Mouse (Mus musculus): ENCODE measurements around the gene Klf3.

Klf3 gene

GRCm38 (mm10) chr5:64802795-64803719 is at the start of gene Klf3:
TSS of gene Klf3 (plus strand) at chr5:64803388.
- DNase-seq (ENCODE audit: low spot score) = peak; percentile 96

DNA sequence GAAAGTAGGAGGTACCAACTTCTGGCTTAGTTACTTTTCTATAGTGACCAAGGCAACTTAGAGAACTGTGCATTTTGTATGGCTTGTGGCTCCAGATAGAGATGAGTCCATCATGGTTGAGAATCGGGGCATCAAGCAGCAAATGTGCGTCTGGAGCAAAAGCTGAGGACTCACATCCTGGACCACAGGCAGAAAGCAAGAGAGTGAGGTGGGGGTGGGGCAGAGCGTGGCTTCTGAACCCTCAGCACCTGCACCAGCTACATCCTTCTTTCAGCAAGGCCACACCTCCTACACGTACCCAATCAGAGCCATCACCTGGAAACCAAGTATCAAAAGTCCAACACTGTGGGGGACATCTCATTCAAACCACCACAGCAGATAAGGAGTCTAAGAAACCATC is 40.9 kb upstream of the Klf3 start:
- no peak for DNase-seq (ENCODE audit: low spot score)

DNA sequence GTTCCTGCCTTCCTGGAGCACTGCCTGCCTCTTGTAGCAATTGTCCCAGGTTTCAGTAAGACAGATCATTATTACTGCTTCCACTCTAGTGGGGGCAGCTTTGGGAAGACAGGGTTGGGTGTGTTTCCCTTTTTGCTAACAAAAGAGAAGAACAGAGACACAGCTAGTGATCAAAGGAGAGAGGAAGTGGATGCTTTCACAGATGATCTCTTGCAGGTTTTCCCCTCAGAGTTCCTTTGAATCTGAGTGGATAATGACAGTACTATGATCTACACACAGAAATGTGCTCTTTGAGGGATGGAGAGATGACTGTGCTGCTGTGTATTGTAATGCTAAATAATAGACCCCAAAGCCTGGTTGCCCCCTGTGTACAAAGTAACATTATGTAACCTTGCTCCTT is 38.7 kb upstream of the Klf3 start:
- no peak for DNase-seq (ENCODE audit: low spot score)

GRCm38 (mm10) chr5:64765765-64766164 is 37.4 kb upstream of the Klf3 start:
- DNase-seq (ENCODE audit: low spot score) = no peak

- no peak for DNase-seq (ENCODE audit: low spot score)
These were observed 36.6 kb upstream of the Klf3 start for GRCm38 (mm10) chr5:64766626-64767025.

DNA sequence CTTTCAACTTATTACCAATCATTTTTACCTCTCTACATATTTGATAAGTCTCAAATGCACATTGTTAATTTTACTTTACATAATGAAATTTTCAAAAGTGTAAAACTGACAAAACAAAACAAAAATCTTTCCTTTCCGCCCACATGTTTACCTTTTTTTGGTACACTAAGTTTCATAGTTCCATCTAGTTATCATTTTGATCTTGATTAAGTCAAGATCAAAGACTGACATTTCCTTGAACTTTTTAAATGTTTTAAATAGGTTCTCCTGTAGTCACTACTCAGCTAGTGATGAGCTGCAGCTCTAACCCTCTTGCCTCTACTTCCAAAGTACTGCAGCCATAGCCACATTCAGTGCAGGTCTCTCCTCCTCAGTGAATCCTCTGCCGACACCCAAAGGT is 31.6 kb upstream of the Klf3 start:
- DNase-seq (ENCODE audit: low spot score) = no peak

DNA sequence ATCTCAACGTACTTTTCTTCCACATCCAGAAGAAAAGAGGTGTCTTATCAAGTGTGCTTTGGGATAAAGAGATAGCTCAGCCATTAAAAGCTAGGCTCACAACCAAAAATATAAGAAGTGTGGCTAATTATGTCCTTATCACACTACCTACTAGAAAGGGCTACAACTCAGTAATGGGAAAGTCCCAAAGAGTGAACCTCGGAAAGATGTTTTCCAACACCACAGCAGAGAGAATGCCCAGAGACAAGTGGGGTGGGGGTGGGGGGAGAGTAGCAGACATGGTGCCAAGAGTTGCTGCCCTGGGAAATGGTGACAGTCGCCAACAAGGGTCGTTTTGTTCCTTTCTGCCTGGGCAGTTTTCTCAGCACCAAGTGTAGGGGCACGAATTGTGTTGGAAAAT is 25.0 kb upstream of the Klf3 start:
- no peak for DNase-seq (ENCODE audit: low spot score)

GRCm38 (mm10) chr5:64779285-64779684 is 23.9 kb upstream of the Klf3 start:
- DNase-seq (ENCODE audit: low spot score) = no peak

GRCm38 (mm10) chr5:64780778-64781177 is 22.4 kb upstream of the Klf3 start:
- DNase-seq (ENCODE audit: low spot score) = no peak

DNA sequence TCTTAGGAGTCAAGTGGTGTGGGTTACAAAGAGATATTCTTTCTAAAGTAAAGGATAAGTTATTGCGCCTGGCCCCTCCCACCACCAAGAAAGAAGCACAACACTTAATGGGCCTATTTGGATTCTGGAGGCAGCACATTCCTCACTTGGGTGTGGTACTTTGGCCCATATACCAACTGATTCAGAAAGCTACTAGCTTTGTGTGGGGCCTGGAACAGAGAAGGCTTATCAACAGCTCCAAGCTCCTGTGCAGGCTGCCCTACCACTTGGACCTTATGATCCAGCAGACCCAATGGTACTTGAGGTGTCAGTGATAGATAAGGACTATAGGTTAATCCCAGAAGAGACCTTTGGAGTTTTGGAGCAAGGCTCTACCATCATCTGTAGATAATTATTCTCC is 15.0 kb upstream of the Klf3 start:
- DNase-seq (ENCODE audit: low spot score) = no peak

DNA sequence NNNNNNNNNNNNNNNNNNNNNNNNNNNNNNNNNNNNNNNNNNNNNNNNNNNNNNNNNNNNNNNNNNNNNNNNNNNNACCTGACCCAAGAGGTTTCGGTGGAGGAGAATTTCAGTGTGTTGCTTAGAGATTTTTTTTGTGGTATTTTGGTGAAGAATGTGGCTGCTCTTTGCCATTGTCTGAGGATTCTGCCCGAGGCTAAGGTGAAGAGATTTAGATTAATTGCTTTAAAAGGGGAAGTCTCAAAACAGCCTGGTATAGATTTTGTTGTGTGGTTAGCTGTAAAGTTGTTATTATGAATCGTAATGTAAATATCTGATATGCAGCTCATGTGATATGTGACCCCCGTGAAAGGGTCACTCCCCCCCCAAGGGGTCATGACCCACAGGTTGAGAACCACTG is 5.0 kb upstream of the Klf3 start:
- DNase-seq (ENCODE audit: low spot score) = no peak

GRCm38 (mm10) chr5:64801545-64801944 is 1.6 kb upstream of the Klf3 start:
- DNase-seq (ENCODE audit: low spot score) = no peak

- no peak for DNase-seq (ENCODE audit: low spot score)
These were observed 1.0 kb upstream of the Klf3 start for GRCm38 (mm10) chr5:64802143-64802542.

DNA sequence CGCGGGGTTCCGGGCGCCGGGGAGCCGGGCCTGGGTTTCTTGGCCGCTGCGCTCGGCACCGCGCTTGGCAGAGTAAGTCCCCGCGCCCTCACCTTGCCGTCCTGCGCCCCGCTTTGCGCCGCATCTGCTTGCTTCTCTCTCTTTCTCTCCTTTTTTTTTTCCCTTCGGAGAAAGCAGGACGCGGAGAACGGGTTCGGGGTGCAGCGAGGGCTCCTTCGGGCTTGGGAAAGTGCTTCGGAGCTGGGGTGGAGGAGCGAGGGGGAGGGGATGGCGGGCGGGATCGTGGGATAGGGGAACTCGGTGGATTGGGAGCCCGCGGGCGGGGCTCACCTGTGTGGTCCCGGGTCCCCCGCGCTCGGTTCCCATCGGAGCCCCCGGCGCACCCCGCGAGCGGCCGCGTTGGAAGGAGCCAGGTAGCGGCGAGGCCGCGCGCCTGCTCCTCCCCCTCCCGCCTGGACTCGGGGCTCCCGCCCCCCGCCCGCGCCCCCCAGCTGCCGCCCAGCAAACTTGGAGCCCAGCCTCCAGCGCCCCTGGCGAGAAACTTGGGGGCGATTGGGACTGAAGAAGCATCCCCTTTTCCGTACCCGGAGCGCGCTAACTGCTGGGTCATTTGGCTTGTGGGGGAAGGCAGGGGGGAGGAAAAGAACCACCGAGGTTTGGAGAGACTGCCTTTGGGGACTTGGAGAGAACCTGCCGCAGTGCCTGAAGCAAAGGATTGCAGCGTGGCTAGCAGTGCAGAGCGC is 703 bp downstream of the Klf3 start:
- DNase-seq (ENCODE audit: low spot score) = peak; percentile 52

DNA sequence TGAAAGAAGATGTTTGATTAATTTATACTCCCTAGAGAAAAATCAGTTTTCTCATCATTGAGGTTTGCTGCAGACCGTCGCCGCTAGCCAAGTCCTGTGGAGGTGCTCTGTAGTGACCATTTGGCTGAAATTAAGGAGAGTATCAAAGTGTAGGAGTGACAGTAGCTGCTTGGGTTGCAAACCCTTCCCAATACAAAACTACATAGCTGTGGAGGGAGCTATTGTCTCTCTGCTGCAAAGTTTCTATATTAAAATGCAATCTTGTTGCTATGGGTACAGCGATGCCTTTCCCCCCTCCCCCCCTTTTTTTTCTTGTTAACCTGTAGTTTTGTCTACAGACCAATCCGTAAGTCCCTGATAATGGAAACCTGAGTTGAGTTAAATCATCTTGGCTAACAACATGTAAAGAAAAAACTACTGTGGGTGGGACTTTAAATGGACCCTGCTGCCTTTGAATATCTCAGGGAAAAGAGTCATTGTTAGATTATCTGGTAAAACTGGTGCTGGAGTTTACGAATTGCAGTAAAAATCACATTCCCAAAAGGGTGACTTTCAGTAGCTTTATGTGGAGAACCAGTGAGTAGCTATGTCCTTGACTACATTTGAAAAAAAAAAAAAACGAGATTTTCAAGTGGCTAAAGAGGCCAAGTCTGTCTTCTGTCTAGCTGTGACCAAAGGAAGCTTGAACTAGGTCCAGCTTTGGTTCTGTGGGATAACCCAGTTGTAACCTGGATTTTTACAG is 2.1 kb downstream of the Klf3 start:
- DNase-seq (ENCODE audit: low spot score) = no peak

DNA sequence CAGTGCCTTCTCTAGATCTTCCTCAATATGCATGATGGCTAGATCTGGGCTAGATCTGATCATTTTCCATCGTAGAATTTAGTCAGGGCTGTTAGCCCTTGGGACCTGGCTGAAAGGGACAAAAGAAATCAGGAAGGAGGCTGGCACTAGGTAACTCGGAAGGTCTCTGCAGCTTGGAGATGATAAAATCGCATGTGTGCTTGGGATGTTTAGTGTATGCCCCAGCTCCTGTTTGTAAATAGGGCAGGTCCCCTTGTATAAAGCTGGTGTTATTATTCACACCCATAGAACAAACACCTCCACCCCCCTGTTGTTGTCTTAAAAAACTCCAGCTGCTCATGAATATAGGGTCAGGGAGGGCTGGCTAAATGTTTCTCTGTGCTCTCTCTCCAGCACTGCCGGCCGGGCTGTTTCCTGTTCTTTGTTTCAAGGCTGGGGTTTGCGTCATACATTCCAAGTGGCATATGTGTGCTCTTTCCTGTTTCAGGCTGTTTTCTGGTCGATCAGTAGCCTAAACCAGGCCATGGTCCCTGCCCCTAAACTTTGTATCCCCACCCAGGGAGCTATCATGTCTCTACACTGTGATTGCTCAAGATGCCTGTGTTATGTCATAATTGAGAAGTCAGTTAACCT is 2.8 kb downstream of the Klf3 start:
- peak; percentile 75 for DNase-seq (ENCODE audit: low spot score)

DNA sequence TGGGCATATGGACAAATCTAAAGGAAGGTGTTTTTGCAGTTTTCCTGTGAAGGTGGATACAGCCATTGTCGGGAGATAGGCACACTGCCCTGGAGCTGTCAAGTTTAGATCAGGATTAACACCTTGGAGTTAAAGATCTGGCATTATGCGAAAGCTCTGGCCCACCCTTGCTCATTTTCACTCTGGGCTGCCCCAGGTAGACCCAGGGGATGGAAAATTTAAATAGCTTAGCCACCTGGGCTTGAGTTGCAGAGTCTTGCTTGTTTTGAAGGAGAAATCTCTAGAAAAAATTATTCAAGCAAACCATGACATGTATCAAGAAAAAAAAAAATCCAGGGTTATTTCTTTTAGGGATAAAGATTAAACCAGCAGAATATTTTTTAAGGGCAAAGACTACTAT is 3.4 kb downstream of the Klf3 start:
- DNase-seq (ENCODE audit: low spot score) = no peak

DNA sequence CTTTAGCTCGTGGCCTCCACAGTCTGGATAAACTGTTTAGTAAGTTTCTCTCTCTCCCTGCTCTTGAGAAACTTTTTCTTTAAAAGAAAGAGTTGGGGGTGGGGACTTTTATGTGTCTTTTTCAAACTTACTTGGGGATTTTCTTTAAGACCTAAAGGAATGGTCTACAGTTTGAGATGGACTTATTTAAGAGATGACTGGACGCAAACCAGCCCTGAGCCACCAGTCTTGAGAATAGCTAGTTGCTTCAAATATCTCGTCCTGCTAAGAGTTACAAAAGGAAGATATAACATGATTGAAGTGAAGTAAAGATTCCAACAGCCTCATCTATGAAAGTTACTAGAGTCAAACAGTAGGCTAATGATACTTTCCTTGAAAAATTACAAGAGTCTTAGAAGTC is 4.0 kb downstream of the Klf3 start:
- no peak for DNase-seq (ENCODE audit: low spot score)

DNA sequence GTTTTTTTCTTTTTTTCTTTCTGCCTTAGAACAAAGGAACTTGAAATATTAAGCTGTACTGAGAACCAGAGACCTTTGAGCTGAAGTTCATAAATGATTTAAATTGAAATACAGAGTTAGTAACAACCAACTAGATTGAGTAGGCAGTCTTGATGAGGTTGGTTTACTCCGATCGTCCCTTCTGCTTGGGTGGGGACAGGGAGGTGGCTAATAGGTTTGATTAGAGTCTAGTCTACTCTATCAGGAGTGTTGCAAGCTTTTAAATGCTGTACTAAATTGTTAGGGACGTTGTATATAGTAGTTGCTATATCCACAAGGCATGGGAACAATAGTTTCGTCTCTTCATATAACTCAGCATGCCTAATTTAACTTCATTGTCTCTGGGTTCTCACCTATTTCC is 4.4 kb downstream of the Klf3 start:
- no peak for DNase-seq (ENCODE audit: low spot score)

GRCm38 (mm10) chr5:64808106-64809010 is 5.2 kb downstream of the Klf3 start:
- DNase-seq (ENCODE audit: low spot score) = peak; percentile 51

GRCm38 (mm10) chr5:64809257-64809656 is 6.1 kb downstream of the Klf3 start:
- no peak for DNase-seq (ENCODE audit: low spot score)
